Mouse (Mus musculus) stomach, postnatal 0 days (tissue): ENCODE results near the gene Rufy4. TPM values are rescaled to one million over a fixed set of nuclear protein-coding genes. Genes with fewer than 3 reads are reported as not detected.

ENCODE experiments used
- ATAC-seq: fragments of 200-750 bp; cut with Nextera tagmentation; 2 replicates; pipeline ENCODE4 v1.8.0; 2017; ENCODE audit not compliant: low FRiP score, low TSS enrichment
- DNase-seq: peaks from one replicate; pipeline ENCODE4 v3.0.0-alpha.2; 2016; ENCODE audit warnings: low spot score
- H3K27ac ChIP-seq: fragments of 300-500 bp; sonication (generic); replicated peaks from 2 replicates; pipeline ENCODE4 v1.5.1; 2014; ENCODE audit warnings: mild to moderate bottlenecking, control low read depth
- H3K27me3 ChIP-seq: fragments of 300-500 bp; sonication (generic); 2 replicates; pipeline ENCODE4 v1.6.1; 2014; ENCODE audit warnings: low read length; ENCODE audit not compliant: control insufficient read depth, insufficient read depth
- H3K36me3 ChIP-seq: fragments of 300-500 bp; sonication (generic); 2 replicates; pipeline ENCODE4 v1.6.1; 2014; ENCODE audit warnings: low read length, mixed read lengths; ENCODE audit not compliant: control insufficient read depth, insufficient read depth
- H3K4me1 ChIP-seq: fragments of 300-500 bp; sonication (generic); replicated peaks from 2 replicates; pipeline ENCODE4 v1.6.1; 2014; ENCODE audit warnings: antibody characterized with exemption; ENCODE audit not compliant: control insufficient read depth, insufficient read depth
- H3K4me2 ChIP-seq: fragments of 300-500 bp; sonication (generic); replicated peaks from 2 replicates; pipeline ENCODE4 v1.6.1; 2014; ENCODE audit warnings: low read depth, mild to moderate bottlenecking, control low read depth, moderate library complexity
- H3K4me3 ChIP-seq: fragments of 300-500 bp; sonication (generic); 2 replicates; pipeline ENCODE4 v1.5.1; 2014; ENCODE audit warnings: low read depth, low read length, control low read depth
- H3K9ac ChIP-seq: fragments of 300-500 bp; sonication (generic); 2 replicates; pipeline ENCODE4 v1.6.1; 2014; ENCODE audit warnings: mild to moderate bottlenecking, low read length, control low read depth, mixed read lengths
- H3K9me3 ChIP-seq: fragments of 300-500 bp; sonication (generic); 2 replicates; pipeline ENCODE4 v1.6.1; 2016; ENCODE audit warnings: low read length; ENCODE audit not compliant: control insufficient read depth
- CTCF ChIP-seq: IDR thresholded peaks from 2 replicates; pipeline ENCODE4 v1.5.1; 2016; ENCODE audit warnings: antibody characterized with exemption, low read depth, mild to moderate bottlenecking, moderate library complexity
- EP300 ChIP-seq: optimal IDR thresholded peaks from 2 replicates; pipeline ENCODE3; 2016; ENCODE audit warnings: antibody characterized with exemption
- WGBS: fragments of 180-500 bp; shearing (Covaris S2); extraction: QIAGEN DNeasy Blood & Tissue Kit; methylation state at CpG from one replicate; pipeline ENCODE4 v1.1.7; 2014; 5-methylcytosine and 5-hydroxymethylcytosine counted together
- polyA plus RNA-seq: library from polyadenylated mRNA; unstranded; fragments of >200 nt; fragmentation: Nextera tagmentation; extraction: Ambion mirVana; gene quantifications from 2 replicates; pipeline ENCODE4 v1.2.1, GENCODE M21; 2015

Rufy4 gene
- polyA plus RNA-seq, 1 experiment from 2014 or later, result 0.19 TPM

GRCm38 (mm10) chr1:74092242-74092641 lies 33.1 kb upstream of the Rufy4 start:
- no peaks in the 10 kb centered on the region for H3K4me1 ChIP-seq
- no peaks in the 10 kb centered on the region for H3K36me3 ChIP-seq
- no peak overlapping the region for H3K9ac ChIP-seq
- WGBS, result 46% methylated on average over 10 of the region's 10 CpGs
- H3K9me3 ChIP-seq, result no peaks in the 10 kb centered on the region
- no peaks in the 10 kb centered on the region for H3K27me3 ChIP-seq
- TF ChIP-seq CTCF (no peak), EP300 (no peak)
- no peak overlapping the region for H3K4me3 ChIP-seq
- H3K4me2 ChIP-seq, result no peak overlapping the region
- H3K27ac ChIP-seq, result peak overlapping the region; percentile 73
- ATAC-seq (peak; percentile 89), DNase-seq (peak; percentile 73)

DNA sequence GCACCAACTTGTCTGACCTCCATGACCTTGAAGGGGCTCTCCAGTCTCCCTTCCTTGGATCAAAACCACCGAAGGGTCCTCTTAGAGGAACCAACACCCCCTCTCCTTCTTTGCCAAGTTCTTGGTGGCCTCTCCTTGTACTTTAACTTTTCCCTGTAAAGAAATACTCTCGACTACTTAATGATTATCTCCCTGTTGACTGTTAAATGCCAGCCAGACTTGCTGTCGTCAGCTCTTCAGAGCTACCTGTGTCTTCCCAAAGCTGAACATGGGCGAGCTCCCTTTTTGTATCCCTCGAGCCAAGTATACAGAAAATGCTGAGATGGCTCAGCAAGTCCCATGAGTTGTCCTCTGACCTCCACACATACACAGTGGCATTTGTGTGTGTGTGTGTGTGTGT lies 31.9 kb upstream of the Rufy4 start:
- Histone ChIP-seq H3K9me3 (no peaks in the 10 kb centered on the region), H3K9ac (no peak overlapping the region), H3K4me3 (no peak overlapping the region), H3K36me3 (no peaks in the 10 kb centered on the region), H3K4me1 (no peaks in the 10 kb centered on the region), H3K27ac (no peak overlapping the region), H3K4me2 (no peak overlapping the region), H3K27me3 (no peaks in the 10 kb centered on the region)
- ATAC-seq (no peak), DNase-seq (no peak)
- 79% methylated on average over 5 of the region's 5 CpGs for WGBS
- TF ChIP-seq CTCF (no peak), EP300 (no peak)

- Histone ChIP-seq H3K27ac (no peak overlapping the region), H3K36me3 (no peaks in the 10 kb centered on the region), H3K27me3 (no peaks in the 10 kb centered on the region), H3K9me3 (no peaks in the 10 kb centered on the region), H3K4me3 (no peak overlapping the region), H3K4me1 (no peaks in the 10 kb centered on the region), H3K4me2 (no peak overlapping the region), H3K9ac (no peak overlapping the region)
- ATAC-seq (no peak), DNase-seq (no peak)
- WGBS, result 42% methylated on average over 7 of the region's 7 CpGs
- TF ChIP-seq EP300 (no peak), CTCF (no peak)
These were observed 30.7 kb upstream of the Rufy4 start for GRCm38 (mm10) chr1:74094497-74095270.

- no peaks in the 10 kb centered on the region for H3K4me1 ChIP-seq
These were observed 30.0 kb upstream of the Rufy4 start for GRCm38 (mm10) chr1:74095296-74095695.

GRCm38 (mm10) chr1:74095728-74096127 lies 29.6 kb upstream of the Rufy4 start:
- WGBS, result 73% methylated on average over 3 of the region's 3 CpGs
- Histone ChIP-seq H3K9me3 (no peaks in the 10 kb centered on the region), H3K27ac (no peak overlapping the region), H3K36me3 (no peaks in the 10 kb centered on the region), H3K27me3 (no peaks in the 10 kb centered on the region), H3K4me1 (no peaks in the 10 kb centered on the region), H3K4me3 (no peak overlapping the region), H3K4me2 (no peak overlapping the region), H3K9ac (no peak overlapping the region)
- ATAC-seq, result no peak
- TF ChIP-seq CTCF (no peak), EP300 (no peak)
- no peak for DNase-seq

More at GRCm38 (mm10) chr1:74095296-74095695, 30.0 kb upstream of the Rufy4 start:
- Histone ChIP-seq H3K27me3 (no peaks in the 10 kb centered on the region), H3K4me3 (no peak overlapping the region), H3K36me3 (no peaks in the 10 kb centered on the region), H3K9me3 (no peaks in the 10 kb centered on the region), H3K9ac (no peak overlapping the region), H3K27ac (no peak overlapping the region), H3K4me2 (no peak overlapping the region)
- TF ChIP-seq CTCF, result no peak
- TF ChIP-seq EP300, result no peak
- WGBS, result 64% methylated on average over 6 of the region's 6 CpGs
- no peak for DNase-seq
- ATAC-seq, result no peak
